Mouse (Mus musculus) CH12.LX (cell line): ENCODE results near the gene Syne3. TPM values are rescaled to one million over a fixed set of nuclear protein-coding genes. Genes with fewer than 3 reads are reported as not detected.

Experiments used
- DNase-seq: peaks from one replicate; pipeline ENCODE4 v3.0.0-alpha.2; 2013; ENCODE audit errors: extremely low read depth
- H3K27ac ChIP-seq: 2 replicates; pipeline ENCODE4 v1.5.1; 2012; ENCODE audit warnings: low read depth, mild to moderate bottlenecking, control low read depth, moderate library complexity; ENCODE audit not compliant: insufficient read depth
- H3K27me3 ChIP-seq: replicated peaks from 2 replicates; pipeline ENCODE3; 2012; ENCODE audit warnings: inconsistent platforms
- H3K36me3 ChIP-seq, 2 experiments: replicated peaks in 1 of 2; 2 replicates each; pipeline versions ENCODE3 to v1.6.1; 2012; ENCODE audit warnings: inconsistent platforms in 1 of 2, low read length in 1 of 2, mild to moderate bottlenecking in 1 of 2, mixed read lengths in 1 of 2, moderate library complexity in 1 of 2; ENCODE audit not compliant: control insufficient read depth in 1 of 2, insufficient read depth in 1 of 2
- H3K4me1 ChIP-seq, 2 experiments: 2 replicates each; pipeline ENCODE4 v1.6.1; 2012; ENCODE audit warnings: inconsistent platforms in 1 of 2, moderate library complexity in 1 of 2; ENCODE audit not compliant: insufficient read depth in 2 of 2, control insufficient read depth in 1 of 2
- H3K4me2 ChIP-seq: 2 replicates; pipeline ENCODE4 v1.6.1; 2012; ENCODE audit warnings: low read depth, mild to moderate bottlenecking, control low read depth; ENCODE audit not compliant: poor library complexity, insufficient read depth, severe bottlenecking
- H3K4me3 ChIP-seq, 3 experiments: fragments of 150-350 bp in 1 of 3; sonication (generic) in 1 of 3; replicated peaks in 1 of 3; 2 replicates each; pipeline versions ENCODE3 to v1.5.1; 2011 to 2012; ENCODE audit warnings: low read depth in 2 of 3, low read length in 2 of 3, mild to moderate bottlenecking in 2 of 3, moderate library complexity in 2 of 3, control low read depth in 1 of 3, improper control_type of control experiment in 1 of 3, inconsistent platforms in 1 of 3, mixed read lengths in 1 of 3; ENCODE audit not compliant: poor library complexity in 1 of 3
- H3K79me2 ChIP-seq: replicated peaks from 2 replicates; pipeline ENCODE4 v1.6.1; 2012; ENCODE audit warnings: mild to moderate bottlenecking, moderate library complexity; ENCODE audit not compliant: control insufficient read depth, poor library complexity, insufficient read depth, severe bottlenecking; ENCODE audit errors: extremely low read depth
- H3K9ac ChIP-seq: 2 replicates; pipeline ENCODE4 v1.6.1; 2012; ENCODE audit warnings: low read depth, mild to moderate bottlenecking, control low read depth, moderate library complexity; ENCODE audit not compliant: insufficient read depth
- H3K9me3 ChIP-seq: replicated peaks from 2 replicates; pipeline ENCODE3; 2012; ENCODE audit warnings: low read length, inconsistent platforms, mixed read lengths
- CHD1 ChIP-seq: IDR thresholded peaks from 2 replicates; pipeline ENCODE4 v1.6.1; 2012; ENCODE audit warnings: low read depth, low read length, improper control_type of control experiment, inconsistent platforms
- CHD2 ChIP-seq: IDR thresholded peaks from 2 replicates; pipeline ENCODE4 v1.6.1; 2011; ENCODE audit warnings: low read length, improper control_type of control experiment
- JUN ChIP-seq: IDR thresholded peaks from 2 replicates; pipeline ENCODE4 v1.6.1; 2011; ENCODE audit warnings: low read depth, mild to moderate bottlenecking, low read length, improper control_type of control experiment, moderate library complexity; ENCODE audit not compliant: insufficient read depth
- JUND ChIP-seq: conservative IDR thresholded peaks from 2 replicates; pipeline ENCODE4 v1.6.1; 2011; ENCODE audit warnings: low read depth, low read length, improper control_type of control experiment
- KAT2A ChIP-seq: IDR thresholded peaks from 2 replicates; pipeline ENCODE4 v1.6.1; 2012; ENCODE audit warnings: low read length, improper control_type of control experiment, inconsistent platforms; ENCODE audit not compliant: insufficient replicate concordance
- MAX ChIP-seq: IDR thresholded peaks from 2 replicates; pipeline ENCODE4 v1.6.1; 2011; ENCODE audit warnings: low read length, improper control_type of control experiment
- MAZ ChIP-seq: IDR thresholded peaks from 2 replicates; pipeline ENCODE4 v1.6.1; 2012; ENCODE audit warnings: low read depth, mild to moderate bottlenecking, inconsistent platforms, low read length, improper control_type of control experiment, moderate library complexity
- MEF2A ChIP-seq: IDR thresholded peaks from 2 replicates; pipeline ENCODE4 v1.6.1; 2014; ENCODE audit warnings: low read depth, mild to moderate bottlenecking, inconsistent platforms, low read length, improper control_type of control experiment, borderline replicate concordance
- NELFE ChIP-seq: IDR thresholded peaks from 2 replicates; pipeline ENCODE4 v1.6.1; 2011; ENCODE audit warnings: low read depth, low read length, improper control_type of control experiment
- NRF1 ChIP-seq: IDR thresholded peaks from 2 replicates; pipeline ENCODE4 v1.6.1; 2014; ENCODE audit warnings: low read depth, mild to moderate bottlenecking, inconsistent platforms, low read length, improper control_type of control experiment, moderate library complexity
- POLR2AphosphoS2 ChIP-seq: IDR thresholded peaks from 2 replicates; pipeline ENCODE4 v1.6.1; 2011; ENCODE audit warnings: low read depth, low read length, improper control_type of control experiment
- RAD21 ChIP-seq: IDR thresholded peaks from 2 replicates; pipeline ENCODE4 v1.6.1; 2011; ENCODE audit warnings: low read depth, mild to moderate bottlenecking, low read length, improper control_type of control experiment, moderate library complexity
- SIN3A ChIP-seq: IDR thresholded peaks from 2 replicates; pipeline ENCODE4 v1.6.1; 2012; ENCODE audit warnings: low read length, improper control_type of control experiment, inconsistent platforms
- TBP ChIP-seq: conservative IDR thresholded peaks from 2 replicates; pipeline ENCODE4 v1.6.1; 2011; ENCODE audit warnings: low read depth, low read length, improper control_type of control experiment
- TCF12 ChIP-seq: IDR thresholded peaks from 2 replicates; pipeline ENCODE4 v1.6.1; 2014; ENCODE audit warnings: low read depth, mild to moderate bottlenecking, inconsistent platforms, low read length, improper control_type of control experiment
- UBTF ChIP-seq: IDR thresholded peaks from 2 replicates; pipeline ENCODE4 v1.6.1; 2012; ENCODE audit warnings: low read depth, mild to moderate bottlenecking, inconsistent platforms, low read length, improper control_type of control experiment, moderate library complexity
- USF1 ChIP-seq: IDR thresholded peaks from 2 replicates; pipeline ENCODE4 v1.6.1; 2014; ENCODE audit warnings: low read depth, mild to moderate bottlenecking, inconsistent platforms, low read length, improper control_type of control experiment
- ZC3H11A ChIP-seq: IDR thresholded peaks from 2 replicates; pipeline ENCODE4 v1.6.1; 2012; ENCODE audit warnings: low read depth, mild to moderate bottlenecking, inconsistent platforms, low read length, improper control_type of control experiment
- ZKSCAN1 ChIP-seq: IDR thresholded peaks from 2 replicates; pipeline ENCODE4 v1.6.1; 2012; ENCODE audit warnings: low read depth, inconsistent platforms, low read length, improper control_type of control experiment, borderline replicate concordance
- ZNF384 ChIP-seq: IDR thresholded peaks from 2 replicates; pipeline ENCODE4 v1.6.1; 2012; ENCODE audit warnings: low read depth, low read length, improper control_type of control experiment, inconsistent platforms
- dilution Hi-C: fragments of 300-500 bp; cut with MboI; formaldehyde crosslinking; loops from 2 replicates; pipeline ENCODE4 v1.14.3; 2020; ENCODE audit warnings: low sequenced_read_pairs; ENCODE audit not compliant: extremely low pct_unique_long_range_greater_than_20kb, extremely low pct_ligation_motif_present
- in situ Hi-C: fragments of 300-500 bp; cut with MboI; formaldehyde crosslinking; loops from 3 replicates; pipeline ENCODE4 v1.14.3; 2019; ENCODE audit warnings: low sequenced_read_pairs, low pct_ligation_motif_present, low pct_unique_long_range_greater_than_20kb, mixed read lengths
- polyA plus RNA-seq: library from polyadenylated mRNA; unstranded; fragments of >175 nt; gene quantifications from 2 replicates; pipeline ENCODE4 v1.2.1, GENCODE M21; 2012; ENCODE audit warnings: low read depth; ENCODE audit not compliant: insufficient read length
- total RNA-seq, 2 experiments: library from RNA; depleted of rRNA; stranded (reverse); fragments of 300-350 nt in 1 of 2; fragments of >200 nt in 1 of 2; gene quantifications; 2 replicates each; pipeline ENCODE4 v1.2.3; 2012 to 2014

Gene Syne3
- total and polyA plus RNA-seq, 3 experiments = 5.3 to 18.7 (median 7.3) TPM

GRCm38 (mm10) chr12:104972860-104973259 lies 36.7 kb downstream of the Syne3 start:
- no peak for DNase-seq
- Histone ChIP-seq H3K36me3 (peaks cover 68 to 72% of the 10 kb centered on the region in 2 experiments), H3K9me3 (no peaks in the 10 kb centered on the region), H3K4me3 (no peak overlapping the region), H3K27me3 (no peaks in the 10 kb centered on the region), H3K4me2 (no peak overlapping the region), H3K4me1 (no peaks in the 10 kb centered on the region), H3K27ac (no peak overlapping the region), H3K9ac (no peak overlapping the region), H3K79me2 (no peaks in the 10 kb centered on the region; the same call in 1 of the 2 replicates)
- dilution Hi-C loops (no loop called here), in situ Hi-C loops (no loop called here)
- no peak for TF ChIP-seq UBTF
- no peak for TF ChIP-seq ZNF384
- no peak for TF ChIP-seq POLR2AphosphoS2
- no peak for TF ChIP-seq USF1
- no peak for TF ChIP-seq MEF2A
- TF ChIP-seq MAX = no peak
- no peak for TF ChIP-seq NELFE
- TF ChIP-seq KAT2A = no peak
- no peak for TF ChIP-seq ZC3H11A
- no peak for TF ChIP-seq NRF1
- TF ChIP-seq CHD2 = no peak
- TF ChIP-seq SIN3A = no peak

GRCm38 (mm10) chr12:104969618-104970017 lies 40.0 kb downstream of the Syne3 start:
- TF ChIP-seq ZNF384 (no peak), JUN (no peak), CHD1 (no peak), MEF2A (no peak), TBP (no peak), KAT2A (no peak), TCF12 (no peak), MAZ (no peak), ZKSCAN1 (no peak), RAD21 (no peak), JUND (no peak), ZC3H11A (no peak)
- Histone ChIP-seq H3K27ac (no peak overlapping the region), H3K36me3 (peaks cover 70 to 84% of the 10 kb centered on the region in 2 experiments)

More at GRCm38 (mm10) chr12:104969618-104970017, 40.0 kb downstream of the Syne3 start:
- no peaks in the 10 kb centered on the region for H3K9me3 ChIP-seq
- H3K4me1 ChIP-seq = no peaks in the 10 kb centered on the region
- no peak overlapping the region for H3K4me2 ChIP-seq
- in situ Hi-C loops = no loop called here
- H3K4me3 ChIP-seq = no peak overlapping the region
- H3K27me3 ChIP-seq = no peaks in the 10 kb centered on the region
- dilution Hi-C loops = no loop called here
- no peak for DNase-seq
- H3K9ac ChIP-seq = no peak overlapping the region
- H3K79me2 ChIP-seq = no peaks in the 10 kb centered on the region
